Mouse (Mus musculus): ENCODE measurements at regions not wholly inside any gene's neighbourhood (a gene's known extent, or its start where the extent isn't known, plus 50 kb on each side); places are given as distances from the start of the nearest gene placed in this dataset.

- TF ChIP-seq EP300 (IDR thresholded peaks at IDR 0.05; ENCODE audit: low read depth) (no peak), CTCF (IDR thresholded peaks at IDR 0.05; ENCODE audit: low read depth) (no peak)
Observed at GRCm38 (mm10) chr10:17548629-17549580, 174.1 kb upstream of the Cited2 start.

Data from liver, embryonic 14.5 days (tissue).